Mouse (Mus musculus) thymus, postnatal 4 days (tissue): ENCODE measurements around the gene Eif5b.
"Not testable (repeated sequence)": the region's sequence is repeated elsewhere in the genome, so short reads cannot be mapped to it uniquely, and the experiment has no call there.

Experiments
- DNase-seq: peaks from one replicate; pipeline ENCODE4 v3.0.0; 2021

Eif5b gene

DNA sequence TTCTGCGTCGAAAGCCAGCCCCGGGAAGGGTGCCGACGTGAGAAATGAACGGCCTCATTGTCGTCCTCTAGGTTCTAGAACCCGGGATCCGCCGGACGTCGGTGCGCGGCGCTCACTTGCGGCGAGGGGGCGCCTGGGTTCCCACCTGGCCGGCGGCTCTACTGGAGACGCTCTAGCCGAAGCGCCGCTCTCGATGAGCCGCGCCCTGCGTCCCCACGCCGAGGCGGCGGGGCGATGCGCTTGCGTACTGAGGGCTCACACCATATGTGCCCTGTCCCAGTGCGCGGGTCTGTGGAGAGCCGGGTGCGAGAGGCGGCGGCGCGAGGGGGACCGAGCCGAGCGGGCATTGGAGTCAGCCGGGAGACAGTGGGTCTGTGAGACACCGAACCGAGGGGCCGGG, at the start of gene Eif5b, which contains the start of gene Txndc9:
Gene Eif5b (plus strand): TSS at position 144 of the 400 bp plus-strand sequence.
Gene Txndc9 (minus strand): TSS at position 27 of the 400 bp plus-strand sequence.
- DNase-seq, result peak; percentile 96

DNA sequence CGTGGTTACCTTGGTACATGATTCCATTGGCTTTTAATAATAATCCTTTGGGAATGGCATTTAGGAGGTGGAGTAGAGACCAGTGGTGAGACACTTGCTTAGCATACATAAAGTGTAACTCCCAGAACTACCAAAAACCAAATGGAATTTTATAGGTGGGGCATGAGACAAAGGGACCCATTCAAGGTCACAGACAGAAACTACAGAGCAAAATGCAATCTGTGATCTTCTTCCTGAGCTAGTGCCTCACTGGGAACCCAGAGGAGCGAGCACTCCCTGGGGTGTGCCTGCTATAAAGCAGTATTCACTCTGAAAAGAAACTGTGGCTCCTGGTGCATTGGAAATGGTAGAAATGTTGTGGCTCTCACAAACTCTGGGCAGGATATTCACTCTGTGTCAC, 48.9 kb upstream of the Eif5b start:
- DNase-seq, result no peak

GRCm38 (mm10) chr1:37954786-37955185, 43.0 kb upstream of the Eif5b start:
- DNase-seq, result no peak

GRCm38 (mm10) chr1:37955251-37955650, 42.6 kb upstream of the Eif5b start:
- DNase-seq, result no peak

DNA sequence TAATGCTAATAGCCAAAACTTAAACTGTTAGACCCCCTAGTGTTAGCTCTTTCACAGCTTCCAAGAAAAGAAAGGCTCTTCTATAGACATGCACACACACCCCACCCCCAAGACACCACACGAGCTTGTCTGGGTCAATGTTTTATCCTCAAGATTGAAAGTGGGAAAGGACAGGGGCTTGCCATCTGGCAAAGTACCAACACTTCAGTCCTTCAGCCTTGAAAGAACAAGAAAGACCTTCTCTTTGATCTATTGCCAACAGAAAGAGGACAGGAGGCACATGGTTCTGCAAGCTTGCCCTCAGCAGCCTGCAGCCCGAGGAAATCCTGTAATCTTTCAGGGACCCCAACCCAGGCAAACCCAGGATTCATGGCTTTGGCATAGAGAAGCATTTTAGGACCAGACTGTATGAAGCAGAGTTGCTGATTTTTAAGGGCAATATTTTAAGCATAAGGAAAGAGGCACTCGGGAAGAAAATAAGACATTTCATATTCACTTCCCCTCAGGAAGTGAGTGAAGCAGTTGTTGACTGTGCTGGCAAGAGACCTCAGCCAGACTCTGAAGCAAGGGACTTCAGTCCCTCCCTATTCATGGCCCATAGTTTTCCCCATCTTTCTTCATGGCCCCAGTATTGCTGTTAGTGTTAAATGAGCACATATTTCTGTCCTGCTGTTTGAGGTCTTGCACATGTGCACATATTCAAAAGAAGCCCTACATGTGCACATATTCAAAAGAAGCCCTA, 40.9 kb upstream of the Eif5b start:
- no peak for DNase-seq

GRCm38 (mm10) chr1:37957659-37958058, 40.2 kb upstream of the Eif5b start, which contains the start of gene Lyg1:
Lyg1 (minus strand) TSS chr1:37957759.
- no peak for DNase-seq

DNA sequence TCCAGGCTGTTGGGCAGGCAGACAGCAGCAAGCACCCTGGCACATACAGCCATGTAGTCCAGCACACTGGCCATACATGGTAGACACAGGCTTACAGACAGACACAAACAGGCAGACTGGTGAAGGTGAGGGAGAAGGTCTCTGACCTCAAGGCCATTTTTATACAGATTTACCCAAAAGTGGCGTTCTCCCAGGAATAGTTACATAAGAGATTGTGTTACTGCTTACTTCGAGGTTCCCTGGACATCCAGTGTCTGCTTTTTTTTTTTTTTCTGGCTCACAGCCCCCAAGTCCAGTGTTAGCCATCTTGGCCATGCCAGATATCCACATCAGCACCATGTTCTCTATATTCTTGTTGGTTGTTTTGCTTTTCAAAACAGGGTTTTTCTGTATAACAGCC, 39.3 kb upstream of the Eif5b start:
- DNase-seq, result no peak

GRCm38 (mm10) chr1:37959486-37959885, 38.3 kb upstream of the Eif5b start:
- DNase-seq, result no peak

- DNase-seq, result no peak
Observed at GRCm38 (mm10) chr1:37965571-37965970, 32.2 kb upstream of the Eif5b start.

- no peak for DNase-seq
Observed at GRCm38 (mm10) chr1:37968746-37969145, 29.1 kb upstream of the Eif5b start.

DNA sequence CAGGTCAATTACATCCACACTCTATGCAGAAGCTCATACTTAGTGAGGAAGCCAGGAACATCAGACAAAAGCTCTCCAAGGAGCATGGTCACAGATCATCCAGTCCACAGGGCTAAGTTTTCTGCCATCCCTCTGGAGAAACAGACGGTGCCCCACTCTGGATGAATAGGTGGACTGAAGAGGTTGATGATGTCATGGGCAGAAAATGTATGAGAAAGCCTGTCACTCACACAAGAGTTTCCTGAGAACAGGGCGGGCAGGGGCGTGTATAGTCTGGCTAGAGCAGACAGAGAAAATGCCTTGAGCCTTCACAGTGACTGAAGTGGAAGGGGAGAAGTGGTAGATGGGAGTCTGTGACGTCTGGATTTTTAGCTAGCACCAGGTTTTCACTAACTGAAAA, 26.3 kb upstream of the Eif5b start:
- DNase-seq, result no peak

DNA sequence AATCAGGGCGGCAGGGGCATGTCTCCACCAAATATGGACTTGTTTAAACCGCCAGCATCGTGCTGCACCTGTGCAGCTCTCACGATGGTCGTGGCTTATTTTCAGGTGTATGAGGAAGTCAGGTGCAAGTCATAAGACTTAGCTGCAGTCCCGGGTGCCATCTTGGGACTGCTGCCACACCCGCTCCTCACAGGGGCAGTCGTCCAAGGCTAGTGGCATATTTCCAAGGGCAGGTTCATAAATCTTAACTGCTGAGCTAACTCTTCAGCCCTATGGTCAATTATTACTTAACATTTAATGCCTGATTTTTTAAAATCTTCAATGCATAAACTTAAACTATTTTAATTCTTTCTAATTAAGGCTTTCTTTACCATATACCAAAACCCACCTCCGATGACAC, 21.1 kb upstream of the Eif5b start:
- not testable (repeated sequence) for DNase-seq

GRCm38 (mm10) chr1:37977303-37977702, 20.5 kb upstream of the Eif5b start:
- no peak for DNase-seq

DNA sequence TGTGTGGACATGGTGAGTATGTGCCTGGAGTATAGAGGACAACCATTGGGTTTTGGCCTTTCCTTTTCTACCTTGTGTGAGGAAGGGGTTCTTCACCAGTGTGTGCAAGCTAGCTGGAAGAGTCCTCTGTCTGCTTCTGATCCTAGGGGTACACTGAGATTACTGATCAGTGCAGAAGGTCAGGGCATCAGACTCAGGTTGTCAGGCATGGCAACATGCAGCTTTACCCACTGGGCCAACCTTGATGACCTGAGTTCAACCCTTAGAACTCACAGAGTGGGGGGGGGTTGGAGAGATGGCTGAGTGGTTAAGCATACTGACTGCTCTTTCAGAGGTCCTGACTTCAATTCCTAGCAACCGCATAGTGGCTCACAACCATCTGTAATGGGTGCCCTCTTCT, 13.5 kb upstream of the Eif5b start:
- no peak for DNase-seq

DNA sequence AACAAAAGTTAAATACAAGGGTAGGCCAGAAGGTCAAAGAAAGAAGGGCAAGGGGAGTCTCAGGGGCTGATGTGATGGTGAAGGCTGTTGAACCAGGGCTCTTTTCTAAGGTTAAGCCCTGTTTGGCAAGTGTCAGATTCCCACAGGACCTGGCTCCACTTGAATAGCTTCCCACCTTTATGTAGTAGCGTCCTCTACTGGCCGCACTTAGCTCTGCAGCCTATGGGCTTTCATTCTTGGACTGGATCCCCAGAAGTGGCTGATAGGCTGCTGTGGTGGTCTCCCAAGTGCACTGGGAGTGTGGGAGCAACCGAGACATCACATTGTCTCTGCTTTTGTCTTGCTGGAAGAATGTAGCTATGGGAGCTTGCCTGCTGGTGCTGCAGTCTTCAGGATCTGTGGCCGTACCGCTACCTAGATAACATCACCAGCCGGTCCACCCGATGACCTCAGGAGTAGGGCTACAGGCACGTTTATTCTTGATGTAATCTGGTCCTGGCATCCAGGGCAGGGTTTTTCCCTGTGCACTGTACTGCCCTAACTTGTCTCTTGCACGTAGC, 12.0 kb upstream of the Eif5b start:
- DNase-seq, result peak; percentile 44

GRCm38 (mm10) chr1:37987856-37988255, 10.0 kb upstream of the Eif5b start:
- DNase-seq, result no peak

- no peak for DNase-seq
Observed at GRCm38 (mm10) chr1:37996226-37996625, 1.6 kb upstream of the Eif5b start.

DNA sequence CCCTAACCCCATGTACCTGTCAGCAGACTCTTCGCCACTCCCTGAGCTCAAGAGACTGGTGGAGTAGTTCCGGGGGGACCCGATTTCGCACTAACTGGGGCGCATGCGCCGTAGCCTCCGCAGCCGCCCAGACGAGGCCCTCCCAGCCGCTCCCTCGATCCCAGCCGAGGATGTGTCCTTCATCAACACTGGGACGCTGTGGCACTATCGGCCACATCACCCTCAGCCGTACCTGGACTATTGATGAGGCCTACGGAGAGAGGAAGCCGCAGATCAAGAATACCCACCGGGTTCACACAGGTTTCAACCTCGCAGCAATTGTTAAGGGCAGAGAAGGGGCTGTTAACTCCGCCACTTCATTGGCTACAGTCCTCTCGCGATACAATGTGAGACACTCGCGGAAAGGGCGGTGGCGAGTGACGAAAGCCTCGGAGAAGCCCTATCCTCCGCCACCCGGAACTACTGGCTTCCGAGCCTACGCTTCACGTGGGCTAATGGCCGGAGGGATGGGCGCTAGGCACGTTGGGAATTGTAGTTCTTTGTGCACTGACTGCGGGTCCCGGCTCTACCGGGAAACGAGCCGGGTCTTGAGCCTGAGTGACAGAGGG, 829 bp upstream of the Eif5b start:
- DNase-seq, result peak; percentile 94

DNA sequence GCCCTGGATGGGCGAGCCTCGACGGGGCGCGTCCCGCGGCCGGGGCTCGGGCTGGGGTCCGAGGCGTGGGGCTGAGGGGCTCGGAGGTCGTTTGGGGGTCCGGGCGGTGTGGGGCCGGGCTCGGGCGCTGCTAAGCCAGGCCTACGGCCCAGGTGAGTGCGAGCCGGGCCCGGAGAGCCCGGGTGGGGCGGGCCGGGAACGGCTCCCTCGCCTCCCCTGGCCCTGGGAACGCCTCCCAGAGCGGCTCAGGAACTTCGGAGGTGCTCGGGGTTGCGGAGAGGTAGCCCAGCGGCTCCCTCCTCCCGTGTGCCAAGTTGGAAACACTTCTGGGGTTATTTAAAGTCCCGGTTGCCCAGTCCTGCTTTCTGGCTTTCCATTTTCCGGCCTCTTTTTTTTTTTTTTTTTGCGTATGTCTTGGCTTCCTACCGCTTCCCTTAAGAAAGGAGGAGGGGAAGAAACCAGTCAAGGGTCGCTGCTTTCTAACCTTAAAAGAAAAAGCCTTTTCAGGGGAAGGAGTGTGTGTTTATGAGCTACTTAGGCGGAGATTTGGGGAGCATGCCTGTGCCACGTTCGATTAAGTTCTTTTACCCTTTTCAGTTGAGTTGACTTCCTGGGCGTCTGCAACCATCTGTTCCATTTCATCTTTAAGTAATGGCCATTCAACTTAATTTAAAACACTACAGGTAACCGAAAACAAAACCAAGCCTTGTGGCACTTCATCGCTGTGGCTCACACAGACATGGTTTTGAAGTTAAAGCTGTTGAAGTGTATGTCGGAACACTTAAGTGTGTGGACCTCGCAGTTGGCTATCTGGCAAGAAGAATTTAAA, 775 bp downstream of the Eif5b start:
- no peak for DNase-seq

- DNase-seq, result no peak
Observed at GRCm38 (mm10) chr1:37999552-37999951, 1.7 kb downstream of the Eif5b start.

DNA sequence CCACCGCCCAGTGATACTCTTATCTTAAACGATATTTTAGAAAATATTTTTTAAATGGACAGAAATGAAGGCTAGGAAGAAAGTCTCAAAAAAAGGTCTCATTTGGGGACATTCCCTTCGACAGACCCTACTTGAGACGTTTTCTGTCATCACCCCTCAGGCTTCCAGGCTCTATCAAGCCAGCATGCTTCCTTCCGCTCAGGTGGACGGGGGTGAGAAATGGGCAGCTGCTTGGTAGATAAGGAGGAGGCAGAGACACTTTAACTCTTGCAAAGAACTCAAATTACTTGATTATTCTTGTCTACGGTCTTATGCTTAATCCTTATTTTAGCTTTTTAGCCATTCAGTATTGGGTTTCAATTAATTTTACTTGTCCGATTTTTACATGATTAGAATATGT, 3.0 kb downstream of the Eif5b start:
- no peak for DNase-seq

GRCm38 (mm10) chr1:38001956-38002355, 4.1 kb downstream of the Eif5b start:
- DNase-seq, result no peak

DNA sequence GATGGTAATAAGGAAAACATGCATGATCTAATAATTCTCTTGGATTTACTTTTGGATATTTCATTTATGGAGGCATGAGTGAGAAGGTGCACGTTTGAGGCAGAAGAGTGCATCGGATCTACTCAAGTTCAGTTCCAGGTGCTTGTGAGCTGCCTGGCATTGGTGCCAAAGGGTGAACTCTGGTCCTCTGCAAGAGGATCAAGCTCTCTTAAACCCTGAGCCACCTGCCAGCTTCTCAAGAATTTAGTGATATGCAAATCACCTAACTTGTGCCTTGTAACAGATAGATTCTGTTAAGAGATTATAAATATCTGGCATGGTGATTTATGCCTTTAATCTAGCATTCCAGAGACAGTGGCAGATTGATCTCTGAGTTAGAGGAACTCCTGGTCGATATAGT, 5.2 kb downstream of the Eif5b start:
- no peak for DNase-seq
